Mouse (Mus musculus) thymus, adult 18-20 months (tissue): ENCODE data around the gene Gm14440.
"Not testable (repeated sequence)": the region's sequence is repeated elsewhere in the genome, so short reads cannot be mapped to it uniquely, and the experiment has no call there.

Source experiments
- DNase-seq, 2 experiments: peaks; one replicate each; pipeline ENCODE4 v3.0.0; 2022; ENCODE audit warnings: mixed read lengths in 2 of 2

Gene Gm14440

GRCm38 (mm10) chr2:175274825-175275224 is at the start of gene Gm14440:
TSS of gene Gm14440 (plus strand) at chr2:175275125.
- not testable (repeated sequence) for DNase-seq
